ENCODE assay signal across 17 mouse cellular contexts in the genomic region with DNA sequence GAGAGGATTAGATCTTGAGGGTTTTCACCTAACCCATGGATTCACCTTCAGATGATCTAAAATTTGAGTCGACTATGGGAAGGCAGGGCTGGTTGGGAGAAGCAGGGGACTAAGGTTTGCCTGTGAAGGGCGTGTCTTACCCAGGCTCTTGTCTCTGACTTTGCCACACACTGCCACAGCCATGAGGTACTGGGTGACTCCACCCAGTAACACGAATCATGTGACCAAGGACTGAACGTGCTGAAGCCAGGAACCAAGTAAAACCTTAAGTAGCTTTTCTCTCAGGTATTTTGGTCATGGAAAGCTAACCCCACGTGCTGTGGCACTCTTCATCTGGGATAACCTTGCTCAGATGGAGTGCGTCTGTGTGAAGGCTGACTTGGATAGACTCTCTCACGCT.
"Had no signal": no experiment of that assay in that cellular context is flagged by ENCODE, and none has a peak within 500 bp of the region (broad histone marks: within the 10 kb centered on the region; RNA-seq: fewer than 3 reads in every experiment).

No protein-coding gene starts in this region.

- H3K4me3 ChIP-seq: limb, embryonic 15.5 days; midbrain, embryonic 15.5 days; neural tube, embryonic 13.5 days had no signal

- H3K27ac ChIP-seq: kidney, postnatal 0 days; limb, embryonic 15.5 days; midbrain, embryonic 15.5 days; neural tube, embryonic 13.5 days; stomach, postnatal 0 days had no signal

- H3K27me3 ChIP-seq: limb, embryonic 15.5 days; midbrain, embryonic 15.5 days; neural tube, embryonic 13.5 days had no signal

- ATAC-seq: lung, postnatal 0 days; midbrain, embryonic 15.5 days had no signal

- H3K4me2 ChIP-seq: limb, embryonic 15.5 days; midbrain, embryonic 11.5 days; midbrain, embryonic 15.5 days; neural tube, embryonic 13.5 days had no signal

- DNase-seq: kidney, adult 11 months; kidney, adult 9 months; kidney, postnatal 36 days; layer of hippocampus, adult 9-11 months; layer of hippocampus, postnatal 36 days; lung, adult 2 months; lung, postnatal 36 days; retina, postnatal 1 day; right cerebral cortex, postnatal 4 days; thymus, postnatal 14 days had no signal

- H3K9ac ChIP-seq: limb, embryonic 15.5 days; midbrain, embryonic 15.5 days; neural tube, embryonic 13.5 days had no signal

- H3K9me3 ChIP-seq: limb, embryonic 15.5 days; midbrain, embryonic 15.5 days; neural tube, embryonic 13.5 days had no signal

- H3K4me1 ChIP-seq: limb, embryonic 15.5 days; midbrain, embryonic 15.5 days; neural tube, embryonic 13.5 days had no signal

- H3K36me3 ChIP-seq: limb, embryonic 15.5 days; midbrain, embryonic 15.5 days; neural tube, embryonic 13.5 days had no signal
